Mouse (Mus musculus) neural tube, embryonic 11.5 days (tissue): ENCODE results near the gene Fmnl3. TPM values are rescaled to one million over a fixed set of nuclear protein-coding genes. Genes with fewer than 3 reads are reported as not detected.

Experiments used
- ATAC-seq: fragments of 200-750 bp; cut with Nextera tagmentation; 2 replicates; pipeline ENCODE4 v1.8.0; 2017; ENCODE audit warnings: moderate number of reproducible peaks, mild to moderate bottlenecking, moderate TSS enrichment, moderate library complexity; ENCODE audit not compliant: insufficient read depth, low FRiP score, low TSS enrichment
- DNase-seq: peaks from one replicate; pipeline ENCODE4 v3.0.0-alpha.2; 2015; ENCODE audit warnings: low spot score
- H3K27ac ChIP-seq: fragments of 300-500 bp; sonication (generic); 2 replicates; pipeline ENCODE4 v1.5.1; 2014; ENCODE audit warnings: low read depth, mild to moderate bottlenecking, low read length
- H3K27me3 ChIP-seq: fragments of 300-500 bp; sonication (generic); 2 replicates; pipeline ENCODE4 v1.6.1; 2014; ENCODE audit warnings: mild to moderate bottlenecking, low read length, mixed read lengths; ENCODE audit not compliant: control insufficient read depth, insufficient read depth
- H3K36me3 ChIP-seq: fragments of 300-500 bp; sonication (generic); 2 replicates; pipeline ENCODE4 v1.6.1; 2014; ENCODE audit warnings: mild to moderate bottlenecking, low read length, moderate library complexity, mixed read lengths; ENCODE audit not compliant: control insufficient read depth, insufficient read depth
- H3K4me1 ChIP-seq: fragments of 300-500 bp; sonication (generic); 2 replicates; pipeline ENCODE4 v1.6.1; 2014; ENCODE audit warnings: low read length, mixed read lengths; ENCODE audit not compliant: control insufficient read depth, insufficient read depth
- H3K4me2 ChIP-seq: fragments of 300-500 bp; sonication (generic); 2 replicates; pipeline ENCODE4 v1.6.1; 2014; ENCODE audit warnings: low read depth, mild to moderate bottlenecking, moderate library complexity
- H3K4me3 ChIP-seq: fragments of 300-500 bp; sonication (generic); 2 replicates; pipeline ENCODE4 v1.5.1; 2014; ENCODE audit warnings: low read depth, low read length
- H3K9ac ChIP-seq: fragments of 300-500 bp; sonication (generic); 2 replicates; pipeline ENCODE4 v1.6.1; 2014; ENCODE audit warnings: mild to moderate bottlenecking, low read length
- H3K9me3 ChIP-seq: fragments of 300-500 bp; sonication (generic); 2 replicates; pipeline ENCODE4 v1.6.1; 2016; ENCODE audit warnings: low read length; ENCODE audit not compliant: control insufficient read depth
- WGBS: fragments of 180-500 bp; shearing (Covaris S2); extraction: QIAGEN DNeasy Blood & Tissue Kit; methylation state at CpG from one replicate; pipeline ENCODE4 v1.1.7; 2014; 5-methylcytosine and 5-hydroxymethylcytosine counted together
- polyA plus RNA-seq: library from polyadenylated mRNA; unstranded; fragments of >200 nt; fragmentation: Nextera tagmentation; extraction: Ambion mirVana; gene quantifications from 2 replicates; pipeline ENCODE4 v1.2.1, GENCODE M21; 2014

The Fmnl3 gene
- polyA plus RNA-seq, 1 experiment from 2014 or later, result 13.7 TPM

GRCm38 (mm10) chr15:99356462-99356861 is 13.8 kb downstream of the Fmnl3 start:
- H3K27ac ChIP-seq, result no peak overlapping the region
- no peak for DNase-seq
- no peak overlapping the region for H3K9ac ChIP-seq
- ATAC-seq, result no peak
- no peaks in the 10 kb centered on the region for H3K27me3 ChIP-seq
- no peaks in the 10 kb centered on the region for H3K36me3 ChIP-seq
- no peak overlapping the region for H3K4me3 ChIP-seq
- 84% methylated on average over 6 of the region's 6 CpGs for WGBS
- no peak overlapping the region; the same call in 1 of the 2 replicates for H3K4me2 ChIP-seq
- no peaks in the 10 kb centered on the region for H3K4me1 ChIP-seq
- no peaks in the 10 kb centered on the region for H3K9me3 ChIP-seq

DNA sequence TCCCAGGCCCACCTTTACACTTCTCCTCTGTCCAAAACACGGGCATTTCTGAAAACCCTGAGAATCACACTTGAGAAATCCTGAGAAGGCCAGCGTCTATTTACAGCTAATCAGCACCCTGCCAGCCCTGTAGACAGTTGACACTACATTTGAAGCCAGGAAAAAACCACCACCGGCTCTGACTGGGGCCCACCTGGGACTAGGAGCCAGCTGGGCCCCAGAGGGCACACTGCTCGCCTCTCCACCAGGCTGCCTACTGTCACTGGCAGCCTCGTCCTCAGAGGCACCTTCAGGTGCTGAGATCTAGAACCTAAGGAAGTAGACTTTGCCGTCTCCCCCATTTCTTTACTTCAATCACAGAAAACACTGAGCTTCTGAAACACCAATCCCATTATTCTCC is 14.6 kb downstream of the Fmnl3 start:
- Histone ChIP-seq H3K4me3 (no peak overlapping the region), H3K4me1 (no peaks in the 10 kb centered on the region), H3K36me3 (no peaks in the 10 kb centered on the region), H3K27ac (no peak overlapping the region), H3K9me3 (no peaks in the 10 kb centered on the region), H3K27me3 (no peaks in the 10 kb centered on the region), H3K4me2 (no peak overlapping the region), H3K9ac (no peak overlapping the region)
- ATAC-seq (no peak), DNase-seq (no peak)
- 74% methylated on average over 6 of the region's 6 CpGs for WGBS

GRCm38 (mm10) chr15:99352306-99352705 is 18.0 kb downstream of the Fmnl3 start:
- WGBS, result 84% methylated on average over 5 of the region's 5 CpGs

DNA sequence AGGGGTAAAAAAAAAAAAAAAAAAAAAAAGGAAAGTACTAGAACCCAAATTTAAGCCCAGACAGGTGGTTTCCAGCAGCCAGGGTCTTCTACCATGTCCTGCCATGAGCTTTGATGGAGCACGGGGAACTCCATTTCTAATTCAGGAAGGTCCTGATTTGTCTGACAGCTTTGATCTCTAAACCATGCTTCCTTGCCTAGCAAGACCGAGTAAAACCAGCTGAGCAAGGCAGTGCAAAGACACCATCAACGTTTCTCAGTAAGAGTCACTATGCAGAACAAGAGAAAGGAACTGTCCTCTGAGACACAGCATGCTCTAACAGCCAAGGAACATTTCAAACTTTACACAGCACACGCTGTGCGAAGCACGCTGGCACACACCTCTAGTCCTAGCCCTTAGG is 18.7 kb downstream of the Fmnl3 start:
- Histone ChIP-seq H3K4me2 (no peak overlapping the region), H3K27me3 (no peaks in the 10 kb centered on the region), H3K9me3 (no peaks in the 10 kb centered on the region), H3K36me3 (no peaks in the 10 kb centered on the region), H3K27ac (no peak overlapping the region), H3K9ac (no peak overlapping the region), H3K4me3 (no peak overlapping the region), H3K4me1 (peaks cover 4% of the 10 kb centered on the region; the same call in 1 of the 2 replicates)
- ATAC-seq, result no peak
- WGBS, result 89% methylated on average over 6 of the region's 6 CpGs
- DNase-seq, result no peak

More at GRCm38 (mm10) chr15:99352306-99352705, 18.0 kb downstream of the Fmnl3 start:
- no peaks in the 10 kb centered on the region for H3K36me3 ChIP-seq
- DNase-seq (no peak), ATAC-seq (no peak)
- H3K4me3 ChIP-seq, result no peak overlapping the region
- no peak overlapping the region for H3K27ac ChIP-seq
- H3K4me1 ChIP-seq, result peaks cover 4% of the 10 kb centered on the region; the same call in 1 of the 2 replicates
- H3K9me3 ChIP-seq, result no peaks in the 10 kb centered on the region
- H3K4me2 ChIP-seq, result no peak overlapping the region
- H3K9ac ChIP-seq, result no peak overlapping the region
- H3K27me3 ChIP-seq, result no peaks in the 10 kb centered on the region

- peaks cover 15% of the 10 kb centered on the region; the same call in 1 of the 2 replicates for H3K4me1 ChIP-seq
- no peaks in the 10 kb centered on the region for H3K36me3 ChIP-seq
- no peak for ATAC-seq
- H3K27me3 ChIP-seq, result no peaks in the 10 kb centered on the region
- H3K4me3 ChIP-seq, result no peak overlapping the region
- H3K4me2 ChIP-seq, result no peak overlapping the region
- DNase-seq, result no peak
- H3K9ac ChIP-seq, result no peak overlapping the region
- whole genome bisulfite sequencing, result 74% methylated on average over 4 of the region's 4 CpGs
- no peak overlapping the region for H3K27ac ChIP-seq
- H3K9me3 ChIP-seq, result no peaks in the 10 kb centered on the region
These were observed 25.3 kb downstream of the Fmnl3 start for GRCm38 (mm10) chr15:99344961-99345360.

GRCm38 (mm10) chr15:99344148-99344870 is 26.0 kb downstream of the Fmnl3 start:
- Histone ChIP-seq H3K36me3 (no peaks in the 10 kb centered on the region), H3K4me3 (no peak overlapping the region), H3K27me3 (no peaks in the 10 kb centered on the region), H3K9ac (no peak overlapping the region), H3K4me1 (peaks cover 13% of the 10 kb centered on the region; the same call in 1 of the 2 replicates), H3K9me3 (no peaks in the 10 kb centered on the region), H3K27ac (no peak overlapping the region; the same call in 1 of the 2 replicates), H3K4me2 (no peak overlapping the region)
- WGBS, result 67% methylated on average over 8 of the region's 8 CpGs
- ATAC-seq (no peak), DNase-seq (no peak)

GRCm38 (mm10) chr15:99343414-99344147 is 26.7 kb downstream of the Fmnl3 start:
- no peaks in the 10 kb centered on the region for H3K27me3 ChIP-seq
- H3K27ac ChIP-seq, result no peak overlapping the region; the same call in 1 of the 2 replicates
- H3K9ac ChIP-seq, result no peak overlapping the region
- H3K4me2 ChIP-seq, result no peak overlapping the region
- peaks cover 13% of the 10 kb centered on the region; the same call in 1 of the 2 replicates for H3K4me1 ChIP-seq
- no peak overlapping the region for H3K4me3 ChIP-seq
- H3K36me3 ChIP-seq, result no peaks in the 10 kb centered on the region
- WGBS, result 68% methylated on average over 5 of the region's 5 CpGs
- DNase-seq (no peak), ATAC-seq (no peak)
- H3K9me3 ChIP-seq, result no peaks in the 10 kb centered on the region

DNA sequence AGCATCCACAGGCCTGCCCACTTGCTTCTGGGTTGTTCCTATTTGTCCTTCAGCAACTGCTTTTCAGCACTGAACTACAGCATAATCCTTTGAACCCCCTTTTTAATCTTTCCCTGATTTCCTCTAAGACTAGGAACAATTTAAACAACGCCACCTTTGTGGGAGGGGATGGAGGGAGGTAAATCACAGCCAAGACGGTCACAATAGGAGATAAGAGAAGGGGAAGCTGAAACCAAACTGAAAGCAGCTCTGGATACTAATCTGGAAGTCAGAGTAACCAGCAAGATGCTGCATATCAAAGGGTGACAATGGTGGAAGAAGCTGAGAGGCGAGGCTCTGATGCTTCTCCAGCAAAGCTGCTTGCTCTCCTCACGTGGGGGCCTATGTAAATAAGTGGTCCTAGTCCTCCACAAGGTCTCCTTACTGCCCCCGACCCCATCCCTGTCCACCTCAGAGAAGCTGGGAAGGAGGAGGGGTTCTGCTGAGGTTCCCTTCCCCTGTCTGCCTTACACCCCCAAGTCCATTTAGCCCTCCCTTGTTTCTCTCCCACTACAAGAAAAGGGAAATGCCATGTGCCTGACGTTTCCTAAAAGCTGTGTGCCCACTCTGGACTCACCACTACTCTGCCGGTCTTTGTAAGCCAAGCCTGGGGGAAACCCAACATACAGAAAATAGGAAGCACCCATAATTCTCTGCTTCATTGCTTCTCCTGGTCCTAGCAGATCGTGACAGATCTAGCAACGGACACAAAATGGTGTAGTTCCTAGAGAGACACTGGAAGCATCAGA is 27.9 kb downstream of the Fmnl3 start:
- Histone ChIP-seq H3K9ac (no peak overlapping the region), H3K36me3 (no peaks in the 10 kb centered on the region), H3K4me3 (no peak overlapping the region), H3K4me2 (no peak overlapping the region), H3K27me3 (no peaks in the 10 kb centered on the region), H3K27ac (no peak overlapping the region), H3K4me1 (peaks cover 13% of the 10 kb centered on the region; the same call in 1 of the 2 replicates), H3K9me3 (no peaks in the 10 kb centered on the region)
- 62% methylated on average over 9 of the region's 9 CpGs for WGBS
- DNase-seq, result no peak
- no peak for ATAC-seq
